Mouse (Mus musculus) midbrain, embryonic 16.5 days (tissue): Measurements from ENCODE around the gene Iqck. TPM values are rescaled to one million over a fixed set of nuclear protein-coding genes. Genes with fewer than 3 reads are reported as not detected.

ENCODE experiments used
- ATAC-seq: fragments of 200-750 bp; cut with Nextera tagmentation; 2 replicates; pipeline ENCODE4 v1.8.0; 2017; ENCODE audit warnings: moderate TSS enrichment
- H3K27ac ChIP-seq: fragments of 300-500 bp; sonication (generic); 2 replicates; pipeline ENCODE4 v1.5.1; 2014; ENCODE audit warnings: mild to moderate bottlenecking, low read length, mixed read lengths
- H3K27me3 ChIP-seq: fragments of 300-500 bp; sonication (generic); 2 replicates; pipeline ENCODE4 v1.6.1; 2014; ENCODE audit warnings: low read depth, low read length, mixed read lengths; ENCODE audit not compliant: control insufficient read depth, insufficient read depth
- H3K36me3 ChIP-seq: fragments of 300-500 bp; sonication (generic); 2 replicates; pipeline ENCODE4 v1.6.1; 2014; ENCODE audit warnings: mild to moderate bottlenecking, low read length, moderate library complexity, mixed read lengths; ENCODE audit not compliant: control insufficient read depth, insufficient read depth
- H3K4me1 ChIP-seq: fragments of 300-500 bp; sonication (generic); 2 replicates; pipeline ENCODE4 v1.6.1; 2014; ENCODE audit warnings: mild to moderate bottlenecking, low read length, mixed read lengths; ENCODE audit not compliant: control insufficient read depth, insufficient read depth
- H3K4me2 ChIP-seq: fragments of 300-500 bp; sonication (generic); 2 replicates; pipeline ENCODE4 v1.6.1; 2014; ENCODE audit warnings: mild to moderate bottlenecking, low read length, mixed read lengths
- H3K4me3 ChIP-seq: fragments of 300-500 bp; sonication (generic); 2 replicates; pipeline ENCODE4 v1.5.1; 2014; ENCODE audit warnings: low read depth, mild to moderate bottlenecking, low read length, moderate library complexity, mixed read lengths
- H3K9ac ChIP-seq: fragments of 300-500 bp; sonication (generic); 2 replicates; pipeline ENCODE4 v1.6.1; 2014; ENCODE audit warnings: low read depth, low read length, mixed read lengths
- H3K9me3 ChIP-seq: fragments of 300-500 bp; sonication (generic); replicated peaks from 2 replicates; pipeline ENCODE4 v1.6.1; 2014; ENCODE audit warnings: mild to moderate bottlenecking, low read length, mixed read lengths; ENCODE audit not compliant: control insufficient read depth, poor library complexity, severe bottlenecking
- WGBS: fragments of 180-500 bp; shearing (Covaris S2); extraction: QIAGEN DNeasy Blood & Tissue Kit; methylation state at CpG from one replicate; pipeline ENCODE4 v1.1.7; 2014; 5-methylcytosine and 5-hydroxymethylcytosine counted together
- polyA plus RNA-seq: library from polyadenylated mRNA; unstranded; fragments of >200 nt; fragmentation: Nextera tagmentation; extraction: Ambion mirVana; gene quantifications from 2 replicates; pipeline ENCODE4 v1.2.1, GENCODE M21; 2015

Iqck gene
- polyA plus RNA-seq, 1 experiment from 2014 or later: 4.8 TPM

GRCm38 (mm10) chr7:118947241-118947640 is 91.7 kb downstream of the Iqck start:
- Histone ChIP-seq H3K4me2 (no peak overlapping the region), H3K9me3 (no peaks in the 10 kb centered on the region), H3K4me3 (no peak overlapping the region), H3K4me1 (no peaks in the 10 kb centered on the region), H3K36me3 (no peaks in the 10 kb centered on the region), H3K27ac (no peak overlapping the region), H3K27me3 (no peaks in the 10 kb centered on the region), H3K9ac (no peak overlapping the region)
- 61% methylated on average over 3 of the region's 3 CpGs for WGBS
- no peak for ATAC-seq

- WGBS: 51% methylated on average over 2 of the region's 2 CpGs
- Histone ChIP-seq H3K4me3 (no peak overlapping the region), H3K9me3 (no peaks in the 10 kb centered on the region), H3K27ac (no peak overlapping the region), H3K9ac (no peak overlapping the region), H3K4me2 (no peak overlapping the region), H3K27me3 (no peaks in the 10 kb centered on the region), H3K36me3 (no peaks in the 10 kb centered on the region), H3K4me1 (no peaks in the 10 kb centered on the region)
- ATAC-seq: no peak
Observed at GRCm38 (mm10) chr7:118948677-118949282, 93.2 kb downstream of the Iqck start.

GRCm38 (mm10) chr7:118949749-118950148 is 94.2 kb downstream of the Iqck start:
- Histone ChIP-seq H3K4me1 (no peaks in the 10 kb centered on the region), H3K9ac (no peak overlapping the region), H3K27ac (no peak overlapping the region), H3K4me2 (no peak overlapping the region), H3K36me3 (no peaks in the 10 kb centered on the region), H3K27me3 (no peaks in the 10 kb centered on the region), H3K4me3 (no peak overlapping the region), H3K9me3 (no peaks in the 10 kb centered on the region)
- WGBS: 43% methylated on average over 7 of the region's 7 CpGs
- no peak for ATAC-seq

GRCm38 (mm10) chr7:118953626-118954282 is 98.2 kb downstream of the Iqck start:
- H3K9me3 ChIP-seq: no peaks in the 10 kb centered on the region
- H3K9ac ChIP-seq: no peak overlapping the region
- H3K4me2 ChIP-seq: no peak overlapping the region
- 63% methylated on average over 11 of the region's 11 CpGs for WGBS
- no peaks in the 10 kb centered on the region for H3K4me1 ChIP-seq
- H3K27ac ChIP-seq: no peak overlapping the region
- no peaks in the 10 kb centered on the region for H3K36me3 ChIP-seq
- H3K27me3 ChIP-seq: no peaks in the 10 kb centered on the region
- no peak overlapping the region for H3K4me3 ChIP-seq
- no peak for ATAC-seq

- Histone ChIP-seq H3K27me3 (no peaks in the 10 kb centered on the region), H3K4me3 (no peak overlapping the region), H3K4me2 (no peak overlapping the region), H3K36me3 (no peaks in the 10 kb centered on the region), H3K4me1 (no peaks in the 10 kb centered on the region), H3K9ac (no peak overlapping the region), H3K27ac (no peak overlapping the region), H3K9me3 (no peaks in the 10 kb centered on the region)
- WGBS: 90% methylated on average over 1 of the region's 1 CpGs
- ATAC-seq: no peak
Observed at GRCm38 (mm10) chr7:118954968-118955367, 99.4 kb downstream of the Iqck start.

GRCm38 (mm10) chr7:118956616-118957246 is 101.2 kb downstream of the Iqck start:
- Histone ChIP-seq H3K4me3 (no peak overlapping the region), H3K9me3 (no peaks in the 10 kb centered on the region), H3K9ac (no peak overlapping the region), H3K27ac (no peak overlapping the region), H3K4me2 (no peak overlapping the region), H3K27me3 (no peaks in the 10 kb centered on the region), H3K4me1 (no peaks in the 10 kb centered on the region), H3K36me3 (no peaks in the 10 kb centered on the region)
- WGBS: 84% methylated on average over 4 of the region's 4 CpGs
- no peak for ATAC-seq

GRCm38 (mm10) chr7:118959209-118959608 is 103.7 kb downstream of the Iqck start:
- H3K27ac ChIP-seq: no peak overlapping the region
- no peak overlapping the region for H3K9ac ChIP-seq
- ATAC-seq: no peak
- no peak overlapping the region for H3K4me3 ChIP-seq
- WGBS: 85% methylated on average over 7 of the region's 7 CpGs
- no peaks in the 10 kb centered on the region for H3K4me1 ChIP-seq
- no peaks in the 10 kb centered on the region for H3K36me3 ChIP-seq
- no peak overlapping the region for H3K4me2 ChIP-seq
- no peaks in the 10 kb centered on the region for H3K9me3 ChIP-seq
- H3K27me3 ChIP-seq: no peaks in the 10 kb centered on the region

GRCm38 (mm10) chr7:118964777-118965176 is 109.2 kb downstream of the Iqck start:
- Histone ChIP-seq H3K9ac (no peak overlapping the region), H3K4me1 (peaks cover 3% of the 10 kb centered on the region; the same call in 1 of the 2 replicates), H3K9me3 (no peaks in the 10 kb centered on the region), H3K4me3 (no peak overlapping the region), H3K36me3 (no peaks in the 10 kb centered on the region), H3K27ac (no peak overlapping the region), H3K27me3 (no peaks in the 10 kb centered on the region), H3K4me2 (no peak overlapping the region)
- 5% methylated on average over 3 of the region's 3 CpGs for WGBS
- no peak for ATAC-seq

GRCm38 (mm10) chr7:118965198-118965597 is 109.6 kb downstream of the Iqck start:
- no peaks in the 10 kb centered on the region for H3K27me3 ChIP-seq
- H3K4me1 ChIP-seq: peaks cover 3% of the 10 kb centered on the region; the same call in 1 of the 2 replicates
- 0 out of 2 replicates have a peak, but pooled peaks have one; percentile 28 for ATAC-seq
- WGBS: 28% methylated on average over 7 of the region's 7 CpGs
- H3K9me3 ChIP-seq: no peaks in the 10 kb centered on the region
- H3K4me2 ChIP-seq: no peak overlapping the region
- no peak overlapping the region for H3K4me3 ChIP-seq
- H3K9ac ChIP-seq: no peak overlapping the region
- H3K27ac ChIP-seq: no peak overlapping the region
- H3K36me3 ChIP-seq: no peaks in the 10 kb centered on the region
